Mouse (Mus musculus): ENCODE results near the gene Wdr66. TPM values are rescaled to one million over a fixed set of nuclear protein-coding genes. Genes with fewer than 3 reads are reported as not detected.

Wdr66 gene
- polyA plus RNA-seq, 1 experiment from 2014 or later = 1.3 TPM

DNA sequence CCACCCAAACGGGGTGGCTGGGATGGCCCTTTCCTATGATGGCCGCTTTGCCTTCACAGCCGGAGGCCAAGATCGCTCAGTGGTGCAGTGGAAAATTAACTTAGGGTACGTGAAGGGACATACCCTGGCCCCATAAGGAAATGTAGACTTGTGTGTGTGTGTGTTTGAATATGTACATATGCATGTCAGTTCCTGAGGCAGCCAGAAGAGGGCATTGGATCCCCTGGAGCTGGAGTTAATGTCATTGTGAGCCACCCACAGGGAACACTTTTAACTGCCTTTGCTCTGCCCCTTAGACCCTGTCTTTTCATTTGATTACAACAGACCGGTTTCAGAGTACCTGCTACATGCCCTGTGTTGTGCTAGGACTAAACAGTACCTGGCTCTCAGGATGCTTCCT lies 46.6 kb downstream of the Wdr66 start:
- Histone ChIP-seq H3K27me3 (0 out of 2 replicates have a peak, but pooled peaks cover 23% of the 10 kb centered on the region), H3K4me2 (no peak overlapping the region), H3K36me3 (replicated peaks) (no peaks in the 10 kb centered on the region), H3K27ac (no peak overlapping the region), H3K4me3 (replicated peaks) (no peak overlapping the region), H3K9ac (no peak overlapping the region), H3K4me1 (peaks cover 34% of the 10 kb centered on the region), H3K9me3 (no peaks in the 10 kb centered on the region)
- ATAC-seq (ENCODE audit: low FRiP score) = no peak
- WGBS = 90% methylated on average over 6 of the region's 6 CpGs

DNA sequence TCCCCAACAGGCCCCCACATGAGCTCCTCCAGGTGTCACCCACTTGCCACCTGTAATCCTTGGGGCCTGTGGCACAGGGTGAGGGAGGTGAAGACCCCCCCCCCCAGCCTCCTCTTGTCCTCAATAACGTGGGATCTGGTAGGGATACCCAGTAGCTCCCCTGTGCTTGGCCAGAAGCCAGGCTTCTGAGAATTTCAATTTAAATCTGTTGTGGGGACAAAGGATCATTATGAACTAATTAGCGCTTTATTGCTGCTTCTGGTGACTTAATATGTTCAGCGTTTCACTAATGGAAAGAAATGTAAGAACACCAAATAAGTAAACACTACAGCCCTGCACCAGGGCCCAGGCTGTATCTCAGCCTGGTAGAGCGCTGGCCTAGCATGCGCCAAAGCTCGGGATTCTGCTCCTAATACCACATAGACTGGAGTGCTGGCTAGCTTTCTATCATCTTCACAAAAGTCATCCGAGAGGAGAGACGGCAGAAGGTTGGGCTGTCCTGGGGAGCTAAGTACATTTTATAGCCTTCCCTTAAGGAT lies 48.7 kb downstream of the Wdr66 start:
- 0 out of 2 replicates have a peak overlapping the region, but pooled peaks have one; percentile 47 for H3K27ac ChIP-seq
- no peak overlapping the region for H3K4me2 ChIP-seq
- WGBS = 56% methylated on average over 8 of the region's 8 CpGs

DNA sequence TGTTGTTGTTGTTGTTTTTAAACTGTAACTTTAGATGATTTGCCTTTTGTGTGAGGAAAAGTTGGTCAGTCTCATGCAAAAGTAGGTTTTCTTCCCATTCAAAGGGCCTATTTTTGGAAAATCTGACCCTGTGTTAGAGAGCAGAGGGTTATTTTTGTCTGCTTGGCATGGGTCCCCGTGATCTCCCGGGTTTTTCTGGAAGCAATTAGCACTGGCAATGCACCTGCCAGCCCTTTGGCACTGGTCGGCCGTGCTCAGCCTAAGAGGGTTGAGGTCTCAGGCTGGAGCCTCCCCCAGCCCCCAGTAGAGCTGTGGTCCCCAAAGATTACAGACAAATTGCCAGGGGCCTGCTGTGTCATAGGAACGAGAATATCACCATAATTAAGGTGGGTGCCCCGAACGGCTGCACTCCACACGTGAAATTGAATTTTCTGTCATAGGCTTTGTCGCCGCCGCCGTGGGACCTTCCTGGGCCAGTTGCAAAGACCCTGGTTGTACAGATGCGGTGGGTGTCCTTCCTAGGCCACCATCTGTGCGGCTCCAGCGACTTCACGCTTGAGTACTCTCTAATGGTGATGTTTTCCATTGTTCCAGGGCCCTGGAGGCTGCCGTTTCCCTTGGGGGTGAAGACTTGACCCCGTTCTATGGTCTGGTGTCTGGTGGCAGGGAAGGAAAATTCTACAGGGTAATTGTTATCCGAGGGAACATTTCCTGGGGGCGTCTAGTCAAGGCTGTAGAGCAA lies 50.0 kb downstream of the Wdr66 start:
- Histone ChIP-seq H3K4me2 (peak overlapping the region; percentile 8; the same call in 1 of the 2 replicates), H3K9ac (no peak overlapping the region), H3K27ac (peak overlapping the region; percentile 39), H3K27me3 (peaks cover 20% of the 10 kb centered on the region), H3K4me1 (peaks cover 31% of the 10 kb centered on the region), H3K4me3 (replicated peaks) (no peak overlapping the region), H3K36me3 (replicated peaks) (no peaks in the 10 kb centered on the region), H3K9me3 (no peaks in the 10 kb centered on the region)
- ATAC-seq (ENCODE audit: low FRiP score) = peak; percentile 73
- 25% methylated on average over 20 of the region's 20 CpGs for WGBS

More for the DNA sequence above, 48.7 kb downstream of the Wdr66 start:
- H3K9ac ChIP-seq = no peak overlapping the region
- 0 out of 2 replicates have a peak, but pooled peaks have one; percentile 20 for ATAC-seq (ENCODE audit: low FRiP score)
- peaks cover 24% of the 10 kb centered on the region for H3K27me3 ChIP-seq
- H3K9me3 ChIP-seq = no peaks in the 10 kb centered on the region
- H3K4me3 ChIP-seq (replicated peaks) = no peak overlapping the region
- H3K36me3 ChIP-seq (replicated peaks) = no peaks in the 10 kb centered on the region
- peaks cover 34% of the 10 kb centered on the region for H3K4me1 ChIP-seq

DNA sequence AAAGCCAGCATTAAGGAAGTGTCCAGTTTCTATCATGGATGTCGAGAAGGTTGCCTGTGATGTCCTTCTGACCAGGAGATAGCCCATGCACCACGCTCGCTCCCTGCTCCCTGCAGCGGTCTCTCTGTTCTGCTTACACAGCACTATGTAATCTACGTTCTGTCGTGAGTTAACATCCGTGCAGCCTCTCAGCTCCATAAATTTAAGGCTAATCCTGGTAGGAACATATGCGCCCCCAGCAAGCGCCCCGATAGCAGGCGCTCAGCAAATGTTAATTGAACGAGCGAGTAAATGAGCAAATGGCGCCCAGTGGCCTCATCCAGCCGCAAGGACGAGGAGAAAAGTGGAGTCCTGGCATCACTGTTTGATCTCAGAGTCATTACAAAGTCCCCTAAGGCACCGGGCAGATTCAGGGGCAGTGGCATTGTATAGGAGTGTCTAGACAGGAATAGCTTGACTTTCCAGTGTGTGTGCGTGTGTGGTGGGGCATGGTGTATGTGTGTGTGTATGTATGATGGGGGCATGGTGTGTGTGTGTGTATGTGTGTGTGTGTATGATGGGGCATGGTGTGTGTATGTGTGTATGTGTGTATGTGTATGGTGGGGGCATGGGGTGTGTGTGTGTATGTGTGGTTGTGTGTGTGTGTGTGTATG lies 55.9 kb downstream of the Wdr66 start:
- Histone ChIP-seq H3K9ac (0 out of 2 replicates have a peak overlapping the region, but pooled peaks have one; percentile 12), H3K27ac (no peak overlapping the region)
- no peak for ATAC-seq (ENCODE audit: low FRiP score)

DNA sequence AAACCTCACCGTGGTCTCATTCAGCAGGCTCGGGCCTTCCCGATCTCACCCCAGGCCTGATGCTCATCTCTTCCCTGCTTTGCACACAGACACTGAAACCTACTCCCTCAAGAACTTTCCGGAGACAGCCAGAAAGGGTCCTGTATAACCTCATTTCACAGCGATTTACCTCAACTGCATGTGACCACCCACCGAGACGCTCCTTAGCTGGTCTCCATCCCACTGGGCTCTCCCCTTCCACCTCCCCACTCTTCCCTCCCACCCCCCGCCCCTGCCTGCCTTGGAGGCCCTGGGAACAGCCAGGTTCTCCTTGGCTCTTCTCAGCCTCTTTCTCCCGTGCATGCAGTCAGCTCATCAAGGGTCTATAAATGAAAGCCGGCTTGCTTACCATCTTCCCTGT lies 57.9 kb downstream of the Wdr66 start:
- Histone ChIP-seq H3K9ac (no peak overlapping the region), H3K4me1 (peaks cover 12% of the 10 kb centered on the region; the same call in 1 of the 2 replicates), H3K27me3 (peaks cover 6% of the 10 kb centered on the region), H3K4me2 (no peak overlapping the region), H3K9me3 (no peaks in the 10 kb centered on the region), H3K4me3 (replicated peaks) (no peak overlapping the region), H3K36me3 (replicated peaks) (no peaks in the 10 kb centered on the region), H3K27ac (no peak overlapping the region)
- 42% methylated on average over 10 of the region's 10 CpGs for WGBS
- ATAC-seq (ENCODE audit: low FRiP score) = no peak

More for the DNA sequence above, 55.9 kb downstream of the Wdr66 start:
- no peaks in the 10 kb centered on the region for H3K36me3 ChIP-seq (replicated peaks)
- H3K4me1 ChIP-seq = peaks cover 11% of the 10 kb centered on the region; the same call in 1 of the 2 replicates
- no peak overlapping the region for H3K4me2 ChIP-seq
- H3K9me3 ChIP-seq = no peaks in the 10 kb centered on the region
- WGBS = 81% methylated on average over 18 of the region's 18 CpGs
- H3K27me3 ChIP-seq = peaks cover 6% of the 10 kb centered on the region
- H3K4me3 ChIP-seq (replicated peaks) = no peak overlapping the region

DNA sequence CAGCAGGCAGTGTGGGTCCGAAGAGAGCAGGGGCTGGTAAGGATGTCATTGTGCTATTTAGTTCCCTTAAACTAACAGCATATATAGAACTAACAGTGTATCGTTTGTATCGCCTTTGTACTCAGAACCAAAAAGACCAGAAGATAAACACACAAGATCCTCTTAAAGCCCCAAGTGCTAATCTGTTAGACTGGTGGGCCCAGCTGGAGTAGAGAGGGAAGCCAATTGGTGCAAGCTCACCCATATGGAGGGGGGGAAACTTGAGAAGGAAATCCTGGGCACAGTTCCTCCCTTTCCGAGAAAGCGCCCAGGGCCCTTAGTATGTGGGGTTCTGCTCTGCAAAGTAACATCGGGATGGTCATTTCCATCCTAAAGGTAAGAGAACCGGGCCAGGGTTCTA lies 58.3 kb downstream of the Wdr66 start:
- 63% methylated on average over 7 of the region's 7 CpGs for WGBS
- Histone ChIP-seq H3K27ac (no peak overlapping the region), H3K9me3 (no peaks in the 10 kb centered on the region), H3K4me3 (replicated peaks) (no peak overlapping the region), H3K36me3 (replicated peaks) (no peaks in the 10 kb centered on the region), H3K27me3 (peaks cover 4% of the 10 kb centered on the region), H3K4me2 (no peak overlapping the region), H3K9ac (no peak overlapping the region), H3K4me1 (peaks cover 16% of the 10 kb centered on the region)
- no peak for ATAC-seq (ENCODE audit: low FRiP score)

DNA sequence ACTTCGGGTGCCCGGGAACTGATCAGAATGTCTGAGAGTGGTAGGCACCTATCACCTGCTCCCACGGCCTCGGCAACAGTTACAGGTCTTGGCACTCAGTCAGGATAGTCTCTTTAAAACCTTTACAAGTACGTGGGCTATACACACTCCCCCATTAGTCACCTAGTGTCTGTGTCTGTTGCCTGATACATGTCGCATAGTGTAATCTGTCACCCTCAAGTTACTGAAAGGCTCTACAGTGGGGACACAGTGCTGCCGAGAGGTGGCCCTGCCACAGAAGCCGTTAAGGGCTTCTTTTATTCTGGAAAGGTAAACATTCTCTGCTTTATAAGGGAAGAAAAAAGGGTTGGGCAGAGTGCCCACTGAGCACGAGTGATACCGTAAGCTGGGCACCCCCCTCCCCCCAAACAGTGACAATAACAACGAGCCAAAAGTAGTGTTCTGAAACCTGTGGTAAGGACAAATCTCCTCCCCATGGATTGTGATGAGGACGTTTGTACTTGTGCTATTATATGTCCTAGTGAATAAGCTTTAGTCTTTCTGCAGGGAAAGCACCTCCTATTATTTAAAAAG lies 61.2 kb downstream of the Wdr66 start:
- H3K4me1 ChIP-seq = peaks cover 21% of the 10 kb centered on the region
- 57% methylated on average over 12 of the region's 12 CpGs for WGBS
- no peak for ATAC-seq (ENCODE audit: low FRiP score)
- no peak overlapping the region for H3K4me3 ChIP-seq (replicated peaks)
- H3K9me3 ChIP-seq = no peaks in the 10 kb centered on the region
- no peak overlapping the region for H3K9ac ChIP-seq
- H3K27ac ChIP-seq = no peak overlapping the region
- H3K36me3 ChIP-seq (replicated peaks) = no peaks in the 10 kb centered on the region
- H3K4me2 ChIP-seq = no peak overlapping the region
- H3K27me3 ChIP-seq = no peaks in the 10 kb centered on the region; the same call in 1 of the 2 replicates

DNA sequence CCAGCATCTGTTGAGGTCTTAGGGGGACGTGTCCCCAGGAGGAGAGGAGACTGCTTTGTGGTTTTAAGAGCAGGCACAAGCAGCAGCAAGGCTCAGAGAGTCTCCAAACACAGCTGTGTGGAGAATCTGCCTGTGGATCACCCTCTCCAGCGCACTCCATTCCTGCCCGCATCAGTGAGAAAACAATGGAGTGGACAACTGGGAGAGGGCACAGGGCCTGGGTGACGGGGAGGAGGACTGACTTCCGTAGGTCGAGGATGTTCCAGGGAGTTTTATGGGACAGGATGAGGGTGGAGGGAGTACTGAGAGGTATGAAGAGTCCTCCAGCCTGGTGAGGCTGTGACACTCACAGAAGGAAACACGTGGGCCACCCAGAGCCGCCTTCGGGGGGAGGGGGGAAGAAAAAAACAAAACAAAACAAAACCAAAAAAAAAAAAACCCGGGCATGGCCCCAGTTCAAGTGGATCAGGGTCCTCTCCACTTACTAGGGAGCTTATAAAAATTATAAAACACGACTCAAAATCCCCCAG lies 62.0 kb downstream of the Wdr66 start:
- Histone ChIP-seq H3K9ac (no peak overlapping the region), H3K4me3 (replicated peaks) (no peak overlapping the region), H3K4me2 (no peak overlapping the region), H3K36me3 (replicated peaks) (no peaks in the 10 kb centered on the region), H3K4me1 (peaks cover 23% of the 10 kb centered on the region), H3K9me3 (no peaks in the 10 kb centered on the region), H3K27me3 (no peaks in the 10 kb centered on the region; the same call in 1 of the 2 replicates), H3K27ac (no peak overlapping the region)
- no peak for ATAC-seq (ENCODE audit: low FRiP score)
- 69% methylated on average over 11 of the region's 11 CpGs for WGBS

DNA sequence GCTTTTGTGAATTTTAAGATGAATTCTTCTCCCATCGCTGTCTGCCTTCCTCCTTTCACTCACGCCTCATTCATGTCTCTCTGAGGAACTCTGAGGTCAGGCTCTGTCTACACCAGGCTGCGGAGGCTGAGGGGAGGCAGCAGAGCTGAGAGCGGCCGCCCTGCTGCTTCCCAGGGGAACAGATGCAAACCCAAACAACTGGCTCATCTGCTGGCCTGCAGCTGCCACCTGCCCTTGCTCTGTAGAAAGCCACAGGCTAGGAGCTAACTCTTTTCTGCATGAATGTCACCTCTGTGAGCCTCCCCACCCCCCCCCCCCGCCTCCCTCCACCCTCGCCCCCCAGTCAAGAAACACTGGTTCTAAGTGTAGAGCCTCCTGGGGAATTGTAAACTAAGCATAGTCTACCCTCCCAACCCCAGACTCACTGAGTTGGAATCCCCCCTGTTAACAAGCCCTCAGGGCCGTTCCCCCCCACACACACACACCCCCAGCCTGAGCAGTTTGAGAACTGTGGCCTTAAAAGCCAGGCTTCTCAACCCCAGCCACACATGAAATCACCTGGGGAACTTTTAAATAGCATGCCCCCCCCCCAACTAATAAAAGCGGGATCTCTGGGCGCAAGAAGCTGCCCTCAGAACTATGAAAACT lies 63.4 kb downstream of the Wdr66 start:
- 0 out of 2 replicates have a peak overlapping the region, but pooled peaks have one; percentile 13 for H3K27ac ChIP-seq
- 49% methylated on average over 10 of the region's 10 CpGs for WGBS
- no peak for ATAC-seq (ENCODE audit: low FRiP score)

DNA sequence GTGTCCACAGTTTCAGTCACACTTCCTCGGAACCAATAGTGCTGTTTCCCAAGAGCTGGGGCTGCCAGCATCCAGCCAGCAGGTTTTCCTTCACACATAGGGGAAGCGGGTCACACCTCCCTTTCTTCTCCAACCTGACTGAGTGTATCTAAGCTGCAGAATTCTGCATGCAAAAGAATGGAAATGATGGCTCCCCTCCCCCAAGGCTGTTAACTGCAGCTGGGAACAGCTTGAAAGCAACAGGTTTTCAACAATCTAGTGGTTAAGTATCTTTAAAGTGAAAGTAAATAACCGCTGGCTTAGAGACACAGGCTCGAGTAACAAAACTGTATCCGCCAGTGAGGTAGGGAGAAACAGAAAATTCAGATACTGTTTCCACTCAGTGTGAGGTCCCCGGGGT lies 66.1 kb downstream of the Wdr66 start:
- Histone ChIP-seq H3K36me3 (replicated peaks) (no peaks in the 10 kb centered on the region), H3K9me3 (no peaks in the 10 kb centered on the region), H3K4me1 (peaks cover 18% of the 10 kb centered on the region), H3K27ac (no peak overlapping the region), H3K4me2 (peak overlapping the region; percentile 3; the same call in 1 of the 2 replicates), H3K4me3 (replicated peaks) (no peak overlapping the region; the same call in 1 of the 2 replicates), H3K9ac (no peak overlapping the region), H3K27me3 (no peaks in the 10 kb centered on the region)
- ATAC-seq (ENCODE audit: low FRiP score) = no peak
- WGBS = 35% methylated on average over 6 of the region's 6 CpGs

More for the DNA sequence above, 63.4 kb downstream of the Wdr66 start:
- Histone ChIP-seq H3K9ac (no peak overlapping the region), H3K27me3 (no peaks in the 10 kb centered on the region; the same call in 1 of the 2 replicates), H3K9me3 (no peaks in the 10 kb centered on the region), H3K4me3 (replicated peaks) (no peak overlapping the region), H3K4me1 (peaks cover 18% of the 10 kb centered on the region), H3K36me3 (replicated peaks) (no peaks in the 10 kb centered on the region), H3K4me2 (no peak overlapping the region)

DNA sequence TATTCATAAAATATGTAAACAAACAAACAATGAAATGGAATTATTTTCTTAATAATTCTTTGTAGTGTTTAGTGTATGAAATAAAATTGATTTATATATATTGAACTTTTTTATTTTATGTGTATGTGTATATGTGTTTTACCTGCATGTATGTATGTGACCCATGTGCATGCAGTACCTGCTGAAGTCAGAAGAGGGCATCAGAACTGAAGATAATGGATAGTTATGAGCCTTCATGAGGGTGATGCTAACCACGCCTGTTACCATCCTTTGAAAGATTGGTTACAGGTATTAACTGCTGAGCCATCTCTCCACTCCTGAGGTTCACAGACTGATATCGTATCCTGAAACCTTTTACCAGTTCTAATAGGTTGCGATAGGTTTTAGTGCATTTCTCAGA lies 68.2 kb downstream of the Wdr66 start:
- WGBS = 96% methylated on average over 3 of the region's 3 CpGs
- Histone ChIP-seq H3K4me1 (peaks cover 23% of the 10 kb centered on the region), H3K27me3 (no peaks in the 10 kb centered on the region), H3K4me3 (replicated peaks) (no peak overlapping the region), H3K27ac (no peak overlapping the region), H3K9me3 (no peaks in the 10 kb centered on the region), H3K36me3 (replicated peaks) (no peaks in the 10 kb centered on the region), H3K9ac (no peak overlapping the region), H3K4me2 (no peak overlapping the region)
- no peak for ATAC-seq (ENCODE audit: low FRiP score)
